Mouse (Mus musculus) layer of hippocampus, postnatal 25 days (tissue): Measurements from ENCODE around the gene Ifrd1. TPM values are rescaled to one million over a fixed set of nuclear protein-coding genes. Genes with fewer than 3 reads are reported as not detected.
A peak's percentile ranks its signal among the peaks of the same experiment; 100 is the strongest.
"Not testable (repeated sequence)": the region's sequence is repeated elsewhere in the genome, so short reads cannot be mapped to it uniquely, and the experiment has no call there.

Experiments used
- DNase-seq, 2 experiments: peaks; one replicate each; pipeline ENCODE4 v3.0.0; 2022; ENCODE audit warnings: mixed read lengths in 2 of 2, low spot score in 1 of 2; ENCODE audit errors: extremely low spot score in 1 of 2
- microRNA-seq, 2 experiments: library from miRNA; unstranded; fragments of <30 nt; microRNA quantifications; one replicate each; pipeline ENCODE4 v1.2.0; 2021
- total RNA-seq, 2 experiments: library from RNA; stranded (reverse); gene quantifications; 2 replicates each; pipeline ENCODE4 v1.2.3; 2021

Ifrd1 gene
- total RNA-seq, 2 experiments from 2014 or later = 89.6 to 91.4 TPM

DNA sequence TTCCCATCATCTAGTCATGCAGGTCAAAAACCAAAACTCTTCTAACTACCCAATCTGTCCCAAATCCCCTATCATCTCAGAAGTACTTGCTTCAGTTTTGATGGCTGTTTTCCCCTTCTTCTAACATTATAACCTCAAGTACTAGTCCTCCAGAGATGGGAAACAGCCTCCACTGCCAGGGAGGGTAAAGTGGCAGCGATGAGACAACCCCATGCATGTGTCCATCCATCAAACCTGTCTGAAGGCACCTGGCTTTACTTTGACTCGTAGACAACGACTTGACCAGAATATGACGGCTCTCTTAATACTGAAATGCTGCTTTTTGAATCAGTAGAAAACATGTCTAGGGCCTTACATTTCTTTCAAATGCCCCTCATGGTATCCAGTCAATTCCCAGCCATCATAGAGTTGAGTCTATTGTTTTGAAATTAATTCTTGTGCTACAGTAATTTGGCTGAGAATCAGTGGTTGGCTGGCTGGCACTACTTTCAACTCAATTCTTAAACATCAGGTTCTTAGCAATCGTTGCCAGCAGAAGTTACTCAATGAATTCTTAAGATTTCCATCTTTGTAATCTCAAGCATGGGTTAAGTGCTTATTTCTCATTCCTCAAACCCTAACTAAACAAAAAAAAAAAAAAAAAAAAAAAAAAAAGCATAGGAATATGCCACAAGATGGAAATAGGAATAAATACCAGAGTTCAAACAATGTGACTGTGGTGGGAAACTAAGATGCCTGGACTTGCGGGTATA lies 47.6 kb downstream of the Ifrd1 start:
- no peak for DNase-seq

GRCm38 (mm10) chr12:40199795-40200402 lies 48.4 kb downstream of the Ifrd1 start:
- DNase-seq = peak; percentile 54 to 63

DNA sequence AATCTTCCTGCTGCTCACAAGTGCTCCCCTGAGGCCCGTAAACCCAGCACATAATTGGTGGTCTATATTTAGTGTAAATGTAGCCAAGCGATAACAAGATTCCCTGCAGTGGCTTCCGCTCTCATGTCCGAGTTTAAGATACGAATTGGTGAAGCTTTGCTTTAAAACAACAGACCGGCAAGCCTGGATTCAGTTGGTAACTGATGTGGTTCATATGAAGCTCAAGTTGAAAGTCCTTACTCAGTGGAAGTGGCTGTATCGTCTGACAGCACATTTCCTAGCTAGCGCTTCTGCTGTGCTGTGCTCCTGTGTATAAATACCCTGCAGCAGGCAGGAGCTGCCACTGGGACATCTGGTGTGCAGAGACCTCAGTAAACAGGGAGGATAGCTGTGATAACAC lies 49.0 kb downstream of the Ifrd1 start, which contains the start of gene Lsmem1:
Lsmem1 (minus strand) TSS at position 189 of the 400 bp plus-strand sequence.
- DNase-seq = no peak

DNA sequence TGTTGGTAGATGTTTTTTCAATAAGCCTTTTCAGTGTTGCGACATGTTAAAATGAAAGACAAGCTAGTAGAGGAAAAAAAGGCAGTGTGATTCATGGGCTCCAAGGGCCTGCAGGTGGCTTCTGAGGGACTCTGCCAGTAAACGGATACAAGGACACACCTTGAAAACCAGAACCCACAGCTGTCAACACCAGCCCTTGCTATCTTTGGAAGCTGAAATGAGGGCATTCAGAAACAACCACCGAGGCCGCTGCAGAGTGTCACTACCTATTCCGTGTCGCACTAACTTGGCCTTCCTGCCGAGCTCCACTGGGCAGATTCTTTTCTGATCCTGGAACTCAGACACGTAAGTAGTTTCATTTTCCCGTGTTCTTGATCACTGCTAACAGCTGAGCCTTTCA lies 49.9 kb downstream of the Ifrd1 start:
- DNase-seq = no peak

DNA sequence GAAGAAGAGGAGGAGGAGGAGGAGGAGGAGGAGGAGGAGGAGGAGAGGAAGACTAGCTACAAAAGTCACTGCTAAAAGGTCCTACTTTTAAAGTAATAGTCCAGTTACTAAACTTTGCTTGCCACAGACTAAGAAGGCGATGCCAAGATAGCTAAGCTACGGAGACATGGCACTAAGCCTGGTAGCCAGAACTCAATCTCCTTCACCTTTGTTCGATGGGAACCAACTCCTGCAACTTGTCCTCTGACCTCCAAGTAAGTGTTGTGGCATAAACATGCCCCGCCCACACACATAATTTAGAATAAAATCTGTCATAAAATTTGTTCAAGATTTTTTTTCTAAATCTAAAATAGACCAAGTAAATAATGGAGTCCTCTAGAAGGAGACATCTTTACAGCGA lies 50.3 kb downstream of the Ifrd1 start:
- DNase-seq = no peak

DNA sequence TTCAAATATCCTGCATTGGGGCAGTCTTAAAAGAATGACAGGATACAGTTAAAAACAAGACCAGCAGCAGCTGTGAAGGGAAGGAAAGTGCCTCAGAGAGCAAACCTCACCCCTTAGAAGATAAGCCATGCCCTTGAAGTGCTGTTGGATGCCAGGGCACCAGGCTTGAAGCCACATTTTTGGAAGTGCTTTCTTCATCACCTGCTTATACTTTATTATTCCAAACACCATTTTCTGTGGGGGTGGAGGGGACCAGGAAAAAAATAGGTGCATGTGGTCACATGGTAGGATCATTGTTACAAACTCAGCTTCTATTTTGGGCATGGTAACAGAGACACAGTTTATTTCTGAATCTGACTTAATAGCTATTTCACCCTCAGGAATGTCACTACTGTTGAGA lies 50.8 kb downstream of the Ifrd1 start:
- DNase-seq = no peak

DNA sequence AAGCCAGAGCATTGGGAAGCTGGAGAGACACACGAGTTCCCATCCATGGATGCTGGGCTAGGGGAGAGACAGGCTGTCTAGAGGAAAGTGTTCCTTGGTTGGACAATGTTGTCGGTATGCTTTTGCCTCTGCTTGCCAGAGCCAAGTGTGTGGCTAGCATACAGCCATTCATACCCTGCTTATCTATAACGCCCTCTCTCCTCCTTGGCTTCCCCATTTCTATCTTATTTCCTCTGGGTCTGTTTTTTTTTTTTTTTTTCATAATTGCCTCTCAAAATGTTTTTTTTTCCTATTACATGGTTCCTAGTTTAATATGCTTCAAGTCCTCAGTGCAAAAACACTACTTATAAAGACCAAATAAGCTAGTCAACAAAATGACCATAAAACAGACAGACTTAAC lies 62.8 kb downstream of the Ifrd1 start:
- no peak for DNase-seq

- DNase-seq = peak in 1 of 2 experiments; percentile 36
Measured at GRCm38 (mm10) chr12:40177089-40177488, 71.2 kb downstream of the Ifrd1 start.

- no peak for DNase-seq
Measured at GRCm38 (mm10) chr12:40176158-40176557, 72.1 kb downstream of the Ifrd1 start.

DNA sequence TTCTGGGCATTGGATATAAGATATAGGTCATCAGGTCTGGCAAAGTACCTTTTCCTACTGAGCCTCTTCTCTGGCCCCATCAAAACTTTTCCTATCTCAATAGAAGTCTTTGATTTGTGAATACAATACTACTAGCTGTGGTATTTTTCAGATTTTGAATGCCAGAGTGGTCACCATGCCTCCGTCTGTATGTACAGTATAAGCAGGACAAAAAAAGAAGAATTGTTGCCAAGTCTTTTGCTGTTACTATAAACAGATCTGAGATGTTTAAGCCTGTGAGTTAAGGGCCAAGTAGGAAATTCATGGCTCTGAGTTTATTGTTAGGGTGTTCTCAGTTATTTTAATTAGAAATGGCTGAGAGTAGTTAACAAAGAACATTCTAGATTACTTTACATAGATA lies 73.1 kb downstream of the Ifrd1 start:
- DNase-seq = not testable (repeated sequence)

- no peak for DNase-seq
Measured at GRCm38 (mm10) chr12:40171637-40172036, 76.7 kb downstream of the Ifrd1 start.

DNA sequence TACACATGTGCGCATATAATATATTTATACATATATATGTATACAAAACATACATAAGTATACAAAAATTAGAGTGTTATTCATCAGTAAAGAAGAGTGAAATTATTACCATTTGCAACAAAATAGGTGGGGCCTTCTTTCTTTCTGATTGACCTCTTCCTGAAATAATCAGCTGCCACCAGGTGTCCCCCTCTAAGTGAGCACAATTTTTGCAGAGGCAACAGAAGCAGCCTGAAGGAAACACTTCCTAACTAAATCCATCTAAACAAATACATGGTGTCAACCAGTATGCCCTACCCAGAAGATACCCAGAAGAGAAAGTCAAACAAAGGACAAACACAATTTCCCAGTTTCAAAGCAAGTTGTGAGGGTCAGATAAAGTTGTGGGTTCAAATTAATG lies 78.6 kb downstream of the Ifrd1 start:
- no peak for DNase-seq

- DNase-seq = no peak
Measured at GRCm38 (mm10) chr12:40164621-40165020, 83.7 kb downstream of the Ifrd1 start.

DNA sequence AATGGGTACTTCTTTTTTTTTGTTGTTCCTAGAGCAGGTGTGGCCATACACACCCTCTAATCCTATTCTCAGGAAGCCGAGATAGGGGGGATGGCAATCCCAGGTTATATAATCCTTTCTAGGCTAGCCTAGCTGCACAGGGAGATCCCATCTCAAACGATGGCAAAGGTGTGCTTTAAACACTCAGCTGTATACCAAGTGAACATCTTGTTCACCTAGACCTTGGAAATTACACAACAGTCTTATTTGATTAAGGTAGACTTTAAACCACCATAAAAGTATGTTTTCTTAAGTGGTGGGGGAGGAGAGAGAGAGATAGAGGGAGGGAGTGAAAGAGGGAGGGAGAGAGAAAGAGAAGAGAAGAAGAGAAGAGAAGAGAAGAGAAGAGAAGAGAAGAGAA lies 87.5 kb downstream of the Ifrd1 start:
- DNase-seq = no peak

DNA sequence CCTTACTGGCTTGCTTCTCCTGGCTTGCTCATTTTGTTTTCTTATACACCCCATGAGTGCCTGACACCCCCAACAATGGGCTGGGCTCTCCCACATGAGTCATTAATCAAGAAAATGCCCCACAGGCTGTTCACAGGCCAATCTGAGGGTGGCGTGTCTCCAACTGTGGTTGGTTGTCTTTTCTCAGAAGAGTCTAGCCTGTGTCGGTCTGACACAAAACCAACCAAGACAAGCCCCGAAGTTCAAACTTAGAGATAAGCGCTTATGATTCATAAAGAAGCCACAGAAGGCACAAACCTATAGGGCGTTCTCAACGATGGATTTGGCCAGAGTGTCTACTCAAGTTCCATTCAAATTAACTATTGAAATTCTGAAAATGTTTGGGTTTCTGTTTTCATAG lies 94.1 kb downstream of the Ifrd1 start:
- DNase-seq = no peak

DNA sequence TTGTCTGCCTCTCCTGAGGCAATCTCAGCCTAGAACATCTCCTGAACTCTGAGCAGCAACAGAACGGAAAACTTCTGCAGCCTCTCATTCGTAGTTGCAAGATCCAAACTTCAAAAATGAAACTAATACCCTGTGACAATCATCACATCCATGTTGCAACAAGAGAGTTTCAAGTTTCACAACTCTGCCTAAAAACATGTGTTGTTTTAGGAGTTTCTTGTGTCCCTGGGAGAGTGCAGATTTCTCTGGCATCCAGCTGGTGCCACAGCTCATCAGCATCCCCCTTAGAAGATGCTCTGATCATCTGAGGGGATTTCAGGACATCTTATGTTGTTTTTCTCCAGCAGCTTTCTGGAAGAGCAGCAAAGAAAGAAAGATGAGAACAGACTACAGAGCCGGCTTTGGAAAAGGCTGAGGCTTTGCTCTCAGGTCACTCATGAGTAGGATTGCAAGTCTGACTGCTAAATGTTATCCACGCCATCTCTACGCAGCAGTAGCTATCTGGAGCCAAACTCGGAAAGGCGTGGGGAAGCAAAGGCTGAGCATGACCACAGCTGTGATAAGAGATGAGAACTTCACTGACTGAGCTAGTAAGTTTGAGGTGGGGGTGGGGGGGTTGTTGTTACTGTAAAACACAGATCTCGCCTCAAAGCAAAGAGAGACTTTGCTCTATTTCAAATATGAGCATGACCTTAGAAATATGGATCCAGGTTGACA lies 95.8 kb downstream of the Ifrd1 start:
- no peak for DNase-seq

Small RNA genes within 50 kb of the gene (microRNA-seq; reads per million reads assigned to microRNA genes)
- gene Mir1938 = 0 to 0.20 reads per million in 2 experiments

Other genes starting within 250 kb of the Ifrd1 start
- gene Arl4a, start 210.5 kb downstream of the Ifrd1 start, total RNA-seq = 10 to 100 TPM; 27.0 to 32.6 TPM
- 1 to 10 TPM; 1.3 to 2.0 TPM for gene Scin, start 114.3 kb downstream of the Ifrd1 start, total RNA-seq
- under 1 TPM; 0.49 to 0.64 TPM for gene Lsmem1, start 49.0 kb downstream of the Ifrd1 start, total RNA-seq
- 10 to 100 TPM; 23.9 to 25.1 TPM for gene Zfp277, start 197.4 kb upstream of the Ifrd1 start, total RNA-seq
- 100 to 1,000 TPM; 205 to 242 TPM for gene Dock4, start 197.4 kb upstream of the Ifrd1 start, total RNA-seq